Mouse (Mus musculus): Measurements from ENCODE around the gene Dcbld1.

Gene Dcbld1

DNA sequence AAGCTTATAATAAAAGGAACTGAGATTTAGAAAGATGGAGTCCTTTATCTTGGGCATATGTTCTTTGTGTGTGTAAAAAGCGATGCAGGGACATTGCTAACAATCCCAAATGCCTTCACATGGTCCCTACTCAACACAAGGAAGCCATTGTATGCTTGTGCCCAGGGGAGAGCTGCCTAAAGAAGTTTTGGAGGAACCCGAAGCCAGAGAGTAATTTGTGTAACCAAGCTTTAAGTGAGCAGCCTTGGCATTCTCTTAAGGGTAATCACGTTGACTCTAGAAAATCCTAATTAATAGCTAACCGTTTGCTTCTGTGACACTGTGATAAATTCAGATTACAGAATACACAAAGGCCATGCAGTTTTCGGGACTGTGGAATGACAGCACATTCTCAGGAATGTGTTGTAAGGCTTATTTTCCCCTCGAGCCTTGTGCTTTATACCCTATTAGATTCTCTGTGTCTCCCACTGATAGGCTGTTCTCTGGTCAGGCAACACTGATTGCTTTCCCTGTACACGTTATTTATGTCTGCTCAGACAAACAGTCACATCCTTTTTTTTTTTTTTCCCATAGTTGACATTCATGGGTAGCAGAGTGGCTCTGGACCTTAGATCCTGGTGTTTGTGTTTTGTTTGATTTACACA, 9.4 kb downstream of the Dcbld1 start:
- TF ChIP-seq GATA4 (IDR thresholded peaks at IDR 0.05; ENCODE audit: insufficient replicate concordance, low read length) = no peak

DNA sequence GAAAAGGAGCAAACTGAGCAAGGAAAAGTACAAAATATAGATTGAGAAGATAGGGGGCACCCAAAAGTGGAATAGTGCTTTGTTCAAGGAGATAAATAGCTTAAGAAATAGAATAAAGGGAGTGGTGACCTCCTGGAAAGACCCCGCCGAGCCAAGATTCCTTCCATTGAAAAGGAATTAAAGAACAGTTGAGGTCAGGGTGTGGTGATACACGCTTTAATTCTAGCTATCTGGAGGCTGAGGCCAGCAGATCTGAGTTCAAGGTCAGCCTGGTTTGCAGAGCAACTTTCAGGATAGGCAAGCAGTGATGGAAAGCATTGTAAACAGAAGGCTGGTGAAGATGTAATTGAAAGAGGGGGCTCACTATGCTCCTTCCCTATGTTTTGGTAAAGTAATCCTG, 12.8 kb downstream of the Dcbld1 start:
- TF ChIP-seq GATA4 (IDR thresholded peaks at IDR 0.05; ENCODE audit: insufficient replicate concordance, low read length) = no peak

GRCm38 (mm10) chr10:52252240-52252639, 18.8 kb downstream of the Dcbld1 start:
- no peak for TF ChIP-seq GATA4 (IDR thresholded peaks at IDR 0.05; ENCODE audit: insufficient replicate concordance, low read length)

GRCm38 (mm10) chr10:52253426-52253825, 20.0 kb downstream of the Dcbld1 start:
- TF ChIP-seq GATA4 (IDR thresholded peaks at IDR 0.05; ENCODE audit: insufficient replicate concordance, low read length) = no peak

GRCm38 (mm10) chr10:52257768-52258167, 24.3 kb downstream of the Dcbld1 start:
- no peak for TF ChIP-seq GATA4 (IDR thresholded peaks at IDR 0.05; ENCODE audit: insufficient replicate concordance, low read length)

DNA sequence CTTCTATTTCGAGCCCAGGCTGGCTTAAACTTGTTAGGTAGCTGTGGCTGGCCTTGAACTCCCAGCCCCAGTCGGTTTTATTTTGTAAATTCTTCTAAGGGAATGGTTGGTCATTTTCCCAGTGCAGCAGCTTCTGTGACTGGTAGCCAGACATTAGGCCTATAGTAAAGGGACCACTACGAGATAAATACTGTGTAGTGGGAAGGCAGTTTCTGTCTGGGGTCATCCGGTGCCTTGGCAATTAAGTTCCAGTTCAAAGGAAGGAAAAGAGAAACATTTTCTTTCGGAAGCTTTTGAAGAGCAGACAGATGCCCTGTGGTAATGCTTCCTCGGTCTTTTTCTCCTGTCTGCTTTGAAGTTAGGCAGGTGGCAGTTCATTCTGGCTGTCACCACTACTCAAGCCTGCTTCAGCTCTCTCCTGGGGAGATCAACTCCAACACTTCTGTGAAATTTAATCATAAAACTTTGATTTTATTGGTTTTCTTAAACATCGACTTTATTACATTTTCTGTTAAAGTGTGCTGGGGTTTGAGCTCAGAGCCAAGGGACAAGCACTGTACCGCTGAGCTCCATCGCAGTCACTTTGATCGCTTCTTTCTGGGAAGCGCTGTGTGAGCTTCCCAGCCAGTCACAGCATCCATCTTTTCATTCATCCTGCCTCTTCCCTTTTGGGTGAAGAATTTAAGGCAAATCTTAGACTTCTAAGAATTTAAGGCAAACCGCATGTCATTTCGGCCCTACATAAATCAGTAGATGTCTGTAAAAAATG, 24.9 kb downstream of the Dcbld1 start:
- TF ChIP-seq GATA4 (IDR thresholded peaks at IDR 0.05; ENCODE audit: insufficient replicate concordance, low read length) = no peak

DNA sequence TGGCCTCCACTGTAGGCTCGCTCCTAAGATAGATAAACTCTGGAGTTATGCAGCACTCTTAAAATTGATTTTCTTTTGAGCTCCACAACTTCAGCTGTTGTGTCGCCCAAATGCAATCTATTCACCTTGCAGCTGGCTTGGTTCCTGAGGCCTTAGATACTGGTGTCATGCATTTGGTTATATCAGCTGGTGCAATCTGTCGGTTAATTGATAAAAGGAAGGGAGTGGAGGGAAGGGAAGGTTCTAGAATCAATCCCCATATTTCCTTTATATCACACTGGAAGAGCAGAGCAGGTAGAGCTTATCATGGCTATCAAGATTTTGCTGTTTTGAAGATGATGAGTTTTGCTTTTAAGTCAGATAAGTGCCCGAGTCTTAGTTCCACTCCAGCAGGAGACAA, 26.8 kb downstream of the Dcbld1 start:
- TF ChIP-seq GATA4 (IDR thresholded peaks at IDR 0.05; ENCODE audit: insufficient replicate concordance, low read length) = no peak

DNA sequence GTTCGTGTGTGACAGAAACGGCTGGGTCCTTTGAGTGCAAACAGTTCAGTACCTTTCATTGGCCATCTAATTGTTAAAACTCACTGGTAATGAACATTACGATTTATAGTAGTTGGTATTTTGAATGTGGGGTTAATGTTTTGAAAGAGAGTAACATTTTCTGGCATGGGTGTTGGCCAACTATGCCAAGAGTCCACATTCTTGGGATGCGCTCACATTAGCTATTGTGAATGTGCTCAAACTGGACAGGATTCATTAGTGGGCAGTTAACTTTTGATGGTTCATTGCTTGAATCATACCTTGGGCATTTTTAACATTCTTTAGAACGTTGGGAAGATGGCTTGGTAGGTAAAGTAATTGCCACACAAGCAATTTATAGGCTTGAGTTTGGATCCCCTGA, 30.7 kb downstream of the Dcbld1 start:
- no peak for TF ChIP-seq GATA4 (IDR thresholded peaks at IDR 0.05; ENCODE audit: insufficient replicate concordance, low read length)

DNA sequence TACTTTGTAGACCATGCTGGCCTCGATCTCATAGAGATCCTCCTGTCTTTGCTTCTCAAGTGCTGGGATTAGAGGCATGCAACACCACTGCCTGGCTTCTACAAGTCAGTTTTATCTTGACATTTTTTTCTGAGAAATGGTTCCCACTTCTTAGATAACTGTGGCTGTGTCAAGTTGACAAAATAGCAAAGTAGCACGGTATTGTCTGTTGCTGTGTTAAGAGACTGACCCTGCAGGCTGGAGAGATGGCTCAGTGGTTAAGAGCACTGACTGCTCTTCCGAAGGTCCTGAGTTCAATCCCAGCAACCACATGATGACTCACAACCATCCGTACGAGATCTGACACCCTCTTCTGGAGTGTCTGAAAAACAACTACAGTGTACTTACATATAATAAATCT, 35.5 kb downstream of the Dcbld1 start:
- no peak for TF ChIP-seq GATA4 (IDR thresholded peaks at IDR 0.05; ENCODE audit: insufficient replicate concordance, low read length)

DNA sequence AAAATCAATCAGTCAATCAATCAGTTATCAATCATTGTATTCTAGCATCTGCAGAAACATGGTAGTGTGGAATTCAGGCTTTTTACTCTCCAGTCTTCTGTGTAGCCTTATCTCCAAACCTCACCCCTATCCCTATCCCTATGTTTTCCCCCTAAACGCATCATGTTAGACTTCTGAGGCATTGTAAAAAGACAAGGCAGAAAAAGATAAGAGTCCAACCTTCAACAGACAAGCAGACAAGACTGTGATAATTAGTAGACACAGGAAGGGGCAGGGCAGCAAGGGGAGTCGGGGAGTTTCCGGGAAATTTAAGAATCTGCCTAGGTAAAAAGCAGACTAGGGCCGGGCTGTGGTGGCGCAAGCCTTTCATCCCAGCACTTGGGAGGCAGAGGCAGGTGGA, 38.0 kb downstream of the Dcbld1 start:
- TF ChIP-seq GATA4 (IDR thresholded peaks at IDR 0.05; ENCODE audit: insufficient replicate concordance, low read length) = no peak

- no peak; the same call in 1 of the 2 replicates for TF ChIP-seq GATA4 (IDR thresholded peaks at IDR 0.05; ENCODE audit: insufficient replicate concordance, low read length)
Observed at GRCm38 (mm10) chr10:52273012-52273411, 39.6 kb downstream of the Dcbld1 start.

GRCm38 (mm10) chr10:52274001-52274909, 40.8 kb downstream of the Dcbld1 start:
- TF ChIP-seq GATA4 (IDR thresholded peaks at IDR 0.05; ENCODE audit: insufficient replicate concordance, low read length) = no peak

- TF ChIP-seq GATA4 (IDR thresholded peaks at IDR 0.05; ENCODE audit: insufficient replicate concordance, low read length) = peak; percentile 79; the same call in 1 of the 2 replicates
Observed at GRCm38 (mm10) chr10:52274910-52275604, 41.6 kb downstream of the Dcbld1 start.

DNA sequence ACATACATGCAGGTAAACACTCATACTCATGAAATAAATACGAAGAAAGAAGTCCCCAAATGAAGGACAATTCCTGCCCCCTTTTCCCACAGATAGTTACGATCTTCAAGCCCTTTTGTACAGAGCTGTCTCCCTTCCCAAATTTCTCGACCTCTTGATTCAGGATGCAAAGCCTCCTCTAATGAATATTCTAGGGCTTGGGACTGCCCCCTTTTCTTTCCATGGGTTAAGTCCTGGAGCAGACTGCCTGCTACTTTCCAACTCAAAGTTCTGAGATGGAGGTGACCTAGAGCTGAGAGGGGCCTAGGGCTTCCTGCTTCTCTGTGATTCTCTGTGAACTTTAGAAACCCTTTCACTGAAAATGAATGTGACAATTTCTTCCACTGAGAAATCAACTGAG, 43.2 kb downstream of the Dcbld1 start:
- no peak for TF ChIP-seq GATA4 (IDR thresholded peaks at IDR 0.05; ENCODE audit: insufficient replicate concordance, low read length)

DNA sequence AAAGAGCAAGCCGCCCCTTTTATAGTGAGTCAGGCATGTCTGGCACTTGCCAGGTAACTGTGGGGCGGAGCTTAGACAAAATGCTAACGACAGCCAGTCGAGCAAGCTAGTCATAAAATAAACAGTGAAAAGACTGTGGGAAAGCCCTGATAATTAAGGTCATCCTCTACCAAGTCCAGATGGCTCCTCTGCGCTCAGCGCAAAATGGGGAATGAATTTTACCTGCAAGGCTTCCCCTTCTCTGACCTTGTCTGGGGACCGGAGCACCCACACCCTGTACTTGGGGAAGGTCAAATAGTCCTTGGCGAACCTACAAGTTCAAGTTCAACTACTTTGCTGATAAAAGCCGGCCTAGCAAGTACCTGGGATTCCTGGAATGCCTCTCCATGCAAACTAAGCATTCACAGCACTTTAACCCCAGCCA, 44.6 kb downstream of the Dcbld1 start:
- TF ChIP-seq GATA4 (IDR thresholded peaks at IDR 0.05; ENCODE audit: insufficient replicate concordance, low read length) = no peak

Data from liver, adult (tissue).